Mouse (Mus musculus): ENCODE results near the gene Lgmn.

Lgmn gene

GRCm38 (mm10) chr12:102439632-102440023 lies at the start of gene Lgmn:
Gene Lgmn (minus strand): TSS chr12:102439813.
- DNase-seq (ENCODE audit: low spot score in 2 of 2): peak; percentile 97 to 98

- no peak for DNase-seq (ENCODE audit: low spot score in 2 of 2)
Measured at GRCm38 (mm10) chr12:102484946-102485345, 45.3 kb upstream of the Lgmn start.

- no peak for DNase-seq (ENCODE audit: low spot score in 2 of 2)
Measured at GRCm38 (mm10) chr12:102480481-102480880, 40.9 kb upstream of the Lgmn start.

- DNase-seq (ENCODE audit: low spot score in 2 of 2): no peak
Measured at GRCm38 (mm10) chr12:102474411-102474810, 34.8 kb upstream of the Lgmn start.

GRCm38 (mm10) chr12:102468894-102469764 lies 29.5 kb upstream of the Lgmn start, which contains the start of gene Golga5:
Gene Golga5 (plus strand): TSS chr12:102469135.
- peak; percentile 96 for DNase-seq (ENCODE audit: low spot score in 2 of 2)

GRCm38 (mm10) chr12:102468136-102468535 lies 28.5 kb upstream of the Lgmn start:
- DNase-seq (ENCODE audit: low spot score in 2 of 2): no peak

- no peak for DNase-seq (ENCODE audit: low spot score in 2 of 2)
Measured at GRCm38 (mm10) chr12:102464650-102465049, 25.0 kb upstream of the Lgmn start.

GRCm38 (mm10) chr12:102461177-102461576 lies 21.6 kb upstream of the Lgmn start:
- DNase-seq (ENCODE audit: low spot score in 2 of 2): no peak

- no peak for DNase-seq (ENCODE audit: low spot score in 2 of 2)
Measured at GRCm38 (mm10) chr12:102460014-102460413, 20.4 kb upstream of the Lgmn start.

- DNase-seq (ENCODE audit: low spot score in 2 of 2): no peak
Measured at GRCm38 (mm10) chr12:102456467-102457193, 17.0 kb upstream of the Lgmn start.

- peak; percentile 75 to 82 for DNase-seq (ENCODE audit: low spot score in 2 of 2)
Measured at GRCm38 (mm10) chr12:102453581-102453980, 14.0 kb upstream of the Lgmn start.

GRCm38 (mm10) chr12:102451126-102451851 lies 11.7 kb upstream of the Lgmn start:
- DNase-seq (ENCODE audit: low spot score in 2 of 2): peak; percentile 77 to 85

- DNase-seq (ENCODE audit: low spot score in 2 of 2): peak; percentile 22 to 41
Measured at GRCm38 (mm10) chr12:102450437-102450836, 10.8 kb upstream of the Lgmn start.

GRCm38 (mm10) chr12:102445436-102445835 lies 5.8 kb upstream of the Lgmn start:
- DNase-seq (ENCODE audit: low spot score in 2 of 2): peak; percentile 38 to 49

- DNase-seq (ENCODE audit: low spot score in 2 of 2): no peak
Measured at GRCm38 (mm10) chr12:102443676-102444075, 4.1 kb upstream of the Lgmn start.

- DNase-seq (ENCODE audit: low spot score in 2 of 2): no peak
Measured at GRCm38 (mm10) chr12:102442639-102443038, 3.0 kb upstream of the Lgmn start.

- DNase-seq (ENCODE audit: low spot score in 2 of 2): no peak
Measured at GRCm38 (mm10) chr12:102441141-102441540, 1.5 kb upstream of the Lgmn start.

GRCm38 (mm10) chr12:102440551-102440950 lies 938 bp upstream of the Lgmn start:
- no peak for DNase-seq (ENCODE audit: low spot score in 2 of 2)

- no peak for DNase-seq (ENCODE audit: low spot score in 2 of 2)
Measured at GRCm38 (mm10) chr12:102438983-102439631, 506 bp downstream of the Lgmn start.

- DNase-seq (ENCODE audit: low spot score in 2 of 2): no peak
Measured at GRCm38 (mm10) chr12:102437952-102438351, 1.7 kb downstream of the Lgmn start.

GRCm38 (mm10) chr12:102436939-102437526 lies 2.6 kb downstream of the Lgmn start:
- no peak for DNase-seq (ENCODE audit: low spot score in 2 of 2)
